In the genomic region with DNA sequence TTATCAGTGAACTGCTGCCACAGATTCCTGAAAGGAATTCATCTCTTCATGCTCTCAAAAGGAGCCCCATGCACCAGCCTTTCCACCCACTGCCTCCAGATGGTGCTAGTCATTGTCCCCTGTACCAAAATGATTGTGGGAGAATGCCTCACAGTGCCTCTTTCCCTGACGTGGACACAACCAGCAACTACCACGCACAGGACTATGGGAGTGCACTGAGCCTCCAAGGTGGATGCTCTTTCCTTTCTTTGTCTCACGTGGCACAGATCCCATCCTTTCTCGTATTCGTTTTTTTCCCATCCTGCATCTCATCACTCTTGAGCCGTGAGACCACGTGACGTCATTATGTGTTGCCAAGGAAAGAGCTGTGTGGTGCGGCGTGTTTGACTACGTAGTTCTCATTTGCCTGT, we compare ENCODE assay signal across 9 mouse cellular contexts.
DNase-seq lines count a peak whose midpoint lies in the region; ATAC-seq and TF ChIP-seq lines count a peak whose summit lies in the region.
"Had no signal": no experiment of that assay in that cellular context is flagged by ENCODE, and none has a peak within 500 bp of the region (broad histone marks: within the 10 kb centered on the region; RNA-seq: fewer than 3 reads in every experiment).

No protein-coding gene starts in this region.

- H3K9me3 ChIP-seq in forebrain, embryonic 16.5 days (ENCODE audit: control insufficient read depth, low read length): no peaks in the 10 kb centered on the region
- no peaks in the 10 kb centered on the region for H3K9me3 ChIP-seq in hindbrain, embryonic 13.5 days
- H3K9me3 ChIP-seq in midbrain, postnatal 0 days (ENCODE audit: low read length): no peaks in the 10 kb centered on the region

- TF ChIP-seq CTCF in brain, embryonic 14.5 days (IDR thresholded peaks at IDR 0.05; ENCODE audit: borderline replicate concordance, extremely low read depth, insufficient read depth, insufficient read length): peak; percentile 68; the same call in 1 of the 2 replicates
- TF ChIP-seq CTCF in left cerebral cortex, adult 2 months (IDR thresholded peaks at IDR 0.05): peak; percentile 73
- peak; percentile 78 for TF ChIP-seq CTCF in midbrain, postnatal 0 days (IDR thresholded peaks at IDR 0.05)

- TF ChIP-seq POLR2A in brain, embryonic 14.5 days (IDR thresholded peaks at IDR 0.05; ENCODE audit: borderline replicate concordance, extremely low read depth, insufficient read depth, insufficient read length, poor library complexity, severe bottlenecking): no peak

- H3K27me3 ChIP-seq in forebrain, embryonic 16.5 days (replicated peaks; ENCODE audit: control insufficient read depth, insufficient read depth, low read length): no peaks in the 10 kb centered on the region
- H3K27me3 ChIP-seq in hindbrain, embryonic 13.5 days: no peaks in the 10 kb centered on the region
- H3K27me3 ChIP-seq in midbrain, postnatal 0 days (ENCODE audit: insufficient read depth, low read length): no peaks in the 10 kb centered on the region
- H3K27me3 ChIP-seq: megakaryocyte, embryonic 14.5 days had no signal

- peak; percentile 82 for ATAC-seq in forebrain, embryonic 16.5 days
- peak; percentile 72; the same call in 1 of the 2 replicates for ATAC-seq in hindbrain, embryonic 13.5 days (ENCODE audit: low FRiP score)
- ATAC-seq in midbrain, postnatal 0 days (ENCODE audit: low FRiP score): peak; percentile 76

- H3K36me3 ChIP-seq in forebrain, embryonic 16.5 days (ENCODE audit: control insufficient read depth, insufficient read depth): peaks cover 22% of the 10 kb centered on the region
- H3K36me3 ChIP-seq in hindbrain, embryonic 13.5 days: peaks cover 60% of the 10 kb centered on the region
- peaks cover 26% of the 10 kb centered on the region for H3K36me3 ChIP-seq in midbrain, postnatal 0 days (ENCODE audit: insufficient read depth, low read length)

- peak; percentile 34 for DNase-seq in kidney, adult 18-20 months
- no peak for DNase-seq in kidney, adult 11 months
- DNase-seq in brain, embryonic 14.5 days (ENCODE audit: low read depth): peak; percentile 72
- DNase-seq in left cerebral cortex, adult 2 months (ENCODE audit: extremely low spot score in 1 of 2, low spot score in 2 of 2): peak; percentile 63 to 64
- DNase-seq in midbrain, postnatal 0 days (ENCODE audit: low spot score): peak; percentile 69
- no peak for DNase-seq in T-cell, adult 2 months (ENCODE audit: low spot score)

- no peak overlapping the region for H3K4me2 ChIP-seq in forebrain, embryonic 16.5 days (ENCODE audit: low read length)
- H3K4me2 ChIP-seq in hindbrain, embryonic 13.5 days: no peak overlapping the region
- no peak overlapping the region for H3K4me2 ChIP-seq in midbrain, postnatal 0 days (ENCODE audit: low read depth, low read length, poor library complexity, severe bottlenecking)

- H3K9ac ChIP-seq in forebrain, embryonic 16.5 days (replicated peaks; ENCODE audit: low read depth, low read length): no peak overlapping the region
- no peak overlapping the region for H3K9ac ChIP-seq in hindbrain, embryonic 13.5 days
- H3K9ac ChIP-seq in midbrain, postnatal 0 days (replicated peaks; ENCODE audit: low read length, poor library complexity, severe bottlenecking): no peak overlapping the region

- no peak overlapping the region for H3K4me3 ChIP-seq in forebrain, embryonic 16.5 days (replicated peaks; ENCODE audit: low read length)
- no peak overlapping the region for H3K4me3 ChIP-seq in hindbrain, embryonic 13.5 days
- 0 out of 2 replicates have a peak overlapping the region, but pooled peaks have one; percentile 11 for H3K4me3 ChIP-seq in left cerebral cortex, adult 2 months
- no peak overlapping the region for H3K4me3 ChIP-seq in midbrain, postnatal 0 days (ENCODE audit: low read depth, low read length)
- H3K4me3 ChIP-seq: megakaryocyte, embryonic 14.5 days had no signal

- no peak overlapping the region for H3K27ac ChIP-seq in forebrain, embryonic 16.5 days (ENCODE audit: low read length)
- H3K27ac ChIP-seq in hindbrain, embryonic 13.5 days: no peak overlapping the region
- H3K27ac ChIP-seq in left cerebral cortex, adult 2 months: 0 out of 2 replicates have a peak overlapping the region, but pooled peaks have one; percentile 19
- H3K27ac ChIP-seq in midbrain, postnatal 0 days (ENCODE audit: low read depth, low read length): no peak overlapping the region

- no peaks in the 10 kb centered on the region for H3K4me1 ChIP-seq in forebrain, embryonic 16.5 days (replicated peaks; ENCODE audit: control insufficient read depth, insufficient read depth, low read length)
- no peaks in the 10 kb centered on the region for H3K4me1 ChIP-seq in hindbrain, embryonic 13.5 days (replicated peaks)
- H3K4me1 ChIP-seq in midbrain, postnatal 0 days (ENCODE audit: insufficient read depth, low read length): no peaks in the 10 kb centered on the region
- H3K4me1 ChIP-seq: megakaryocyte, embryonic 14.5 days had no signal

- intact Hi-C loops in left cerebral cortex, adult 2 months (cut with DNase I): no loop called here

- 49% methylated on average over 11 of the region's 11 CpGs for WGBS in forebrain, embryonic 16.5 days
- WGBS in hindbrain, embryonic 13.5 days: 63% methylated on average over 11 of the region's 11 CpGs
- WGBS in midbrain, postnatal 0 days: 55% methylated on average over 11 of the region's 11 CpGs

Comparison
In these comparisons a context has a peak if more than half of its experiments do, and no peak if none do; other contexts are left out.
1. DNase-seq: peak in kidney, adult 18-20 months (single experiment), brain, embryonic 14.5 days (single experiment), left cerebral cortex, adult 2 months (2 of 2) and midbrain, postnatal 0 days (single experiment); none in kidney, adult 11 months (single experiment) and T-cell, adult 2 months (single experiment).
2. Peak in every context shown above with its lines, with median percentiles within 50 percentile points of each other: CTCF ChIP-seq and ATAC-seq.